Mouse (Mus musculus): ENCODE results near the gene Minpp1. TPM values are rescaled to one million over a fixed set of nuclear protein-coding genes. Genes with fewer than 3 reads are reported as not detected.

Gene Minpp1
- polyA plus RNA-seq, 1 experiment from 2014 or later: 83.9 TPM

- ATAC-seq (ENCODE audit: insufficient number of reproducible peaks, low FRiP score, low TSS enrichment, low read depth): no peak
- Histone ChIP-seq H3K9me3 (ENCODE audit: control insufficient read depth, low read length) (no peaks in the 10 kb centered on the region), H3K9ac (ENCODE audit: low read length) (no peak overlapping the region), H3K4me3 (ENCODE audit: low read depth, low read length) (no peak overlapping the region), H3K27me3 (ENCODE audit: control insufficient read depth, insufficient read depth, low read length) (no peaks in the 10 kb centered on the region), H3K4me2 (ENCODE audit: low read depth, severe bottlenecking) (no peak overlapping the region), H3K4me1 (ENCODE audit: control insufficient read depth, insufficient read depth, low read length) (no peaks in the 10 kb centered on the region), H3K36me3 (ENCODE audit: control insufficient read depth, insufficient read depth, low read length) (peaks cover 11% of the 10 kb centered on the region), H3K27ac (replicated peaks; ENCODE audit: low read depth, low read length) (no peak overlapping the region)
- no peak for DNase-seq (ENCODE audit: low spot score)
- 90% methylated on average over 9 of the region's 9 CpGs for WGBS
Measured at GRCm38 (mm10) chr19:32507526-32507925, 22.0 kb downstream of the Minpp1 start.

GRCm38 (mm10) chr19:32510267-32510666 is 24.7 kb downstream of the Minpp1 start:
- WGBS: 52% methylated on average over 3 of the region's 3 CpGs
- no peak for DNase-seq (ENCODE audit: low spot score)
- ATAC-seq (ENCODE audit: insufficient number of reproducible peaks, low FRiP score, low TSS enrichment, low read depth): no peak
- Histone ChIP-seq H3K27me3 (ENCODE audit: control insufficient read depth, insufficient read depth, low read length) (no peaks in the 10 kb centered on the region), H3K4me2 (ENCODE audit: low read depth, severe bottlenecking) (no peak overlapping the region), H3K36me3 (ENCODE audit: control insufficient read depth, insufficient read depth, low read length) (peaks cover 16% of the 10 kb centered on the region), H3K9me3 (ENCODE audit: control insufficient read depth, low read length) (no peaks in the 10 kb centered on the region), H3K4me3 (ENCODE audit: low read depth, low read length) (no peak overlapping the region), H3K4me1 (ENCODE audit: control insufficient read depth, insufficient read depth, low read length) (no peaks in the 10 kb centered on the region), H3K9ac (ENCODE audit: low read length) (no peak overlapping the region), H3K27ac (replicated peaks; ENCODE audit: low read depth, low read length) (no peak overlapping the region)

- Histone ChIP-seq H3K4me3 (ENCODE audit: low read depth, low read length) (no peak overlapping the region), H3K4me2 (ENCODE audit: low read depth, severe bottlenecking) (no peak overlapping the region), H3K4me1 (ENCODE audit: control insufficient read depth, insufficient read depth, low read length) (no peaks in the 10 kb centered on the region), H3K36me3 (ENCODE audit: control insufficient read depth, insufficient read depth, low read length) (peaks cover 16% of the 10 kb centered on the region), H3K9me3 (ENCODE audit: control insufficient read depth, low read length) (no peaks in the 10 kb centered on the region), H3K9ac (ENCODE audit: low read length) (no peak overlapping the region), H3K27ac (replicated peaks; ENCODE audit: low read depth, low read length) (no peak overlapping the region), H3K27me3 (ENCODE audit: control insufficient read depth, insufficient read depth, low read length) (no peaks in the 10 kb centered on the region)
- WGBS: 92% methylated on average over 6 of the region's 6 CpGs
- DNase-seq (ENCODE audit: low spot score) (no peak), ATAC-seq (ENCODE audit: insufficient number of reproducible peaks, low FRiP score, low TSS enrichment, low read depth) (no peak)
Measured at GRCm38 (mm10) chr19:32510962-32511361, 25.4 kb downstream of the Minpp1 start.

GRCm38 (mm10) chr19:32512518-32512917 is 26.9 kb downstream of the Minpp1 start:
- WGBS: 39% methylated on average over 1 of the region's 1 CpGs
- DNase-seq (ENCODE audit: low spot score): no peak

GRCm38 (mm10) chr19:32516575-32516974 is 31.0 kb downstream of the Minpp1 start:
- DNase-seq (ENCODE audit: low spot score) (no peak), ATAC-seq (ENCODE audit: insufficient number of reproducible peaks, low FRiP score, low TSS enrichment, low read depth) (no peak)
- no peak overlapping the region for H3K4me3 ChIP-seq (ENCODE audit: low read depth, low read length)
- WGBS: 96% methylated on average over 9 of the region's 9 CpGs
- no peak overlapping the region for H3K9ac ChIP-seq (ENCODE audit: low read length)
- H3K4me1 ChIP-seq (ENCODE audit: control insufficient read depth, insufficient read depth, low read length): no peaks in the 10 kb centered on the region
- H3K27ac ChIP-seq (replicated peaks; ENCODE audit: low read depth, low read length): no peak overlapping the region
- no peak overlapping the region for H3K4me2 ChIP-seq (ENCODE audit: low read depth, severe bottlenecking)
- peaks cover 6% of the 10 kb centered on the region; the same call in 1 of the 2 replicates for H3K36me3 ChIP-seq (ENCODE audit: control insufficient read depth, insufficient read depth, low read length)
- no peaks in the 10 kb centered on the region for H3K27me3 ChIP-seq (ENCODE audit: control insufficient read depth, insufficient read depth, low read length)
- no peaks in the 10 kb centered on the region; the same call in 1 of the 2 replicates for H3K9me3 ChIP-seq (ENCODE audit: control insufficient read depth, low read length)

More at GRCm38 (mm10) chr19:32512518-32512917, 26.9 kb downstream of the Minpp1 start:
- ATAC-seq (ENCODE audit: insufficient number of reproducible peaks, low FRiP score, low TSS enrichment, low read depth): no peak
- H3K9me3 ChIP-seq (ENCODE audit: control insufficient read depth, low read length): no peaks in the 10 kb centered on the region
- H3K4me1 ChIP-seq (ENCODE audit: control insufficient read depth, insufficient read depth, low read length): no peaks in the 10 kb centered on the region
- no peaks in the 10 kb centered on the region for H3K27me3 ChIP-seq (ENCODE audit: control insufficient read depth, insufficient read depth, low read length)
- H3K4me2 ChIP-seq (ENCODE audit: low read depth, severe bottlenecking): no peak overlapping the region
- H3K27ac ChIP-seq (replicated peaks; ENCODE audit: low read depth, low read length): no peak overlapping the region
- H3K4me3 ChIP-seq (ENCODE audit: low read depth, low read length): no peak overlapping the region
- H3K36me3 ChIP-seq (ENCODE audit: control insufficient read depth, insufficient read depth, low read length): peaks cover 13% of the 10 kb centered on the region
- no peak overlapping the region for H3K9ac ChIP-seq (ENCODE audit: low read length)

GRCm38 (mm10) chr19:32521446-32521845 is 35.9 kb downstream of the Minpp1 start:
- Histone ChIP-seq H3K27ac (replicated peaks; ENCODE audit: low read depth, low read length) (no peak overlapping the region), H3K4me2 (ENCODE audit: low read depth, severe bottlenecking) (no peak overlapping the region), H3K36me3 (ENCODE audit: control insufficient read depth, insufficient read depth, low read length) (no peaks in the 10 kb centered on the region), H3K9ac (ENCODE audit: low read length) (no peak overlapping the region), H3K9me3 (ENCODE audit: control insufficient read depth, low read length) (no peaks in the 10 kb centered on the region; the same call in 1 of the 2 replicates), H3K4me3 (ENCODE audit: low read depth, low read length) (no peak overlapping the region), H3K4me1 (ENCODE audit: control insufficient read depth, insufficient read depth, low read length) (0 out of 2 replicates have a peak, but pooled peaks cover 6% of the 10 kb centered on the region), H3K27me3 (ENCODE audit: control insufficient read depth, insufficient read depth, low read length) (no peaks in the 10 kb centered on the region)
- DNase-seq (ENCODE audit: low spot score): no peak
- no peak for ATAC-seq (ENCODE audit: insufficient number of reproducible peaks, low FRiP score, low TSS enrichment, low read depth)
- WGBS: 87% methylated on average over 3 of the region's 3 CpGs

GRCm38 (mm10) chr19:32522247-32522646 is 36.7 kb downstream of the Minpp1 start:
- no peaks in the 10 kb centered on the region; the same call in 1 of the 2 replicates for H3K9me3 ChIP-seq (ENCODE audit: control insufficient read depth, low read length)
- no peak overlapping the region for H3K4me3 ChIP-seq (ENCODE audit: low read depth, low read length)
- no peak overlapping the region for H3K4me2 ChIP-seq (ENCODE audit: low read depth, severe bottlenecking)
- 60% methylated on average over 5 of the region's 5 CpGs for WGBS
- ATAC-seq (ENCODE audit: insufficient number of reproducible peaks, low FRiP score, low TSS enrichment, low read depth): no peak
- no peak for DNase-seq (ENCODE audit: low spot score)
- 0 out of 2 replicates have a peak, but pooled peaks cover 6% of the 10 kb centered on the region for H3K4me1 ChIP-seq (ENCODE audit: control insufficient read depth, insufficient read depth, low read length)
- H3K27ac ChIP-seq (replicated peaks; ENCODE audit: low read depth, low read length): no peak overlapping the region
- no peak overlapping the region for H3K9ac ChIP-seq (ENCODE audit: low read length)
- no peaks in the 10 kb centered on the region for H3K27me3 ChIP-seq (ENCODE audit: control insufficient read depth, insufficient read depth, low read length)
- no peaks in the 10 kb centered on the region for H3K36me3 ChIP-seq (ENCODE audit: control insufficient read depth, insufficient read depth, low read length)

- Histone ChIP-seq H3K4me2 (ENCODE audit: low read depth, severe bottlenecking) (no peak overlapping the region), H3K36me3 (ENCODE audit: control insufficient read depth, insufficient read depth, low read length) (no peaks in the 10 kb centered on the region), H3K4me1 (ENCODE audit: control insufficient read depth, insufficient read depth, low read length) (0 out of 2 replicates have a peak, but pooled peaks cover 6% of the 10 kb centered on the region), H3K9ac (ENCODE audit: low read length) (no peak overlapping the region), H3K9me3 (ENCODE audit: control insufficient read depth, low read length) (no peaks in the 10 kb centered on the region; the same call in 1 of the 2 replicates), H3K27ac (replicated peaks; ENCODE audit: low read depth, low read length) (no peak overlapping the region), H3K4me3 (ENCODE audit: low read depth, low read length) (no peak overlapping the region), H3K27me3 (ENCODE audit: control insufficient read depth, insufficient read depth, low read length) (no peaks in the 10 kb centered on the region)
- ATAC-seq (ENCODE audit: insufficient number of reproducible peaks, low FRiP score, low TSS enrichment, low read depth): no peak
- 80% methylated on average over 8 of the region's 8 CpGs for WGBS
- DNase-seq (ENCODE audit: low spot score): no peak
Measured at GRCm38 (mm10) chr19:32522753-32523307, 37.3 kb downstream of the Minpp1 start.
